Mouse (Mus musculus) heart, adult 9 months (tissue): ENCODE measurements around the gene Il4i1.
"Not testable (repeated sequence)": the region's sequence is repeated elsewhere in the genome, so short reads cannot be mapped to it uniquely, and the experiment has no call there.

Experiments
- DNase-seq, 2 experiments: peaks; one replicate each; pipeline ENCODE4 v3.0.0; 2022; ENCODE audit warnings: low spot score in 2 of 2

Il4i1 gene

GRCm38 (mm10) chr7:44863982-44864494 lies 47.9 kb downstream of the Il4i1 start:
- DNase-seq: no peak

GRCm38 (mm10) chr7:44864595-44865542 lies 48.7 kb downstream of the Il4i1 start:
- DNase-seq: peak in 1 of 2 experiments; percentile 27

DNA sequence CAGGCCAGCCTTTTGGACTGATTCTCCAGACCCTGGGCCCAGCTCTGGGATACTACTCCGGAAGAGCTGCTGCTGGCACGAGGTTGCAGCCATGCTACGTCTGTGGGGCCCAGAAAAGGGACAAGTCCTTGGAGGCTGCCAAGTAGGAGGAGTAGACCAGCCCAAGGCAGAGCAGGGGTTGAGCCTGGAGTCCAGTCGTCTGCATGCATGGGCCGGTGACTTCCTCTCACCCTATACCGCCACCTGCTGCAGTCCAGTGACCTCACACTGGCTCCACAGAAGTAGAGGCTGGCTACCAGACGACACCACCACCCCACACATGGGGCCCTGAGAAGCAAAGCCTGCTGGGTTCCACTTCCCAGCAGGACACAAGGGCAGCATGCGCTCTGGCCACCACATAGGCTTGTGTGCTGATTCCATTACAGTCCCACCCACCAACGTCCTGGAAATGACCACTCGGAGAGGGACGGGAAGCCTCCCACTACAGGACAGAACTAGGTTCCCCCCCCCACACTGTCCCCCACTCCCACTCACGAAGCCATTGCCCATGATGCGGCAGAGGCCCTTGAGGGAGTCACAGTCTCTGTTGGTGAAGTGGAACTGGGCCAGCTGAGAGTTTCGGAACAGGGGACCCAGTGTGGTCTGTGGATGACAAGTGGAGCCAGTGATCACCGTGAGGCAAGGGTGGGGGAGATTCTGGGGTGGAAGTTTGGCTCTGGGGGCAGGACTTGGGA lies 50.3 kb downstream of the Il4i1 start:
- DNase-seq: peak; percentile 83

- DNase-seq: peak in 1 of 2 experiments; percentile 30
Measured at GRCm38 (mm10) chr7:44867010-44867702, 51.0 kb downstream of the Il4i1 start.

DNA sequence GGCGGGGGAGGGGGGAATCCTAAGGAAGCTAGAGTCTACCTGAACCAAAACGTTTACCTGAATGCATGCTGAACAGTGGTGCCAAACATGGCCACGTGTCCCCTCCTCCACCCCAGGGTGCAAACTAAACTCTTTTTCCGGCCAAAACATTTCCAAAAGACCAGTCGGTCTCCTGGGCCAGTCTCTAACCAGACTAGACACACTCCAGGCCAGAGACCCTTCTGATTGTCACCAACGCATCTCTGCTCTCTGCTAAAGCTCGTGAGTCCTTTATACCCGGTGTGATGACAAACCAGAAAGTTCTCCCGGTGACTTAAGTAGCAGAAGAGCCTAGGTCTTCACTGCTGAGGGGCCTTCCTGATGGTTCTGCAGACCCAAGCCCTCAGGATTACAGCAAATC lies 51.6 kb downstream of the Il4i1 start:
- DNase-seq: no peak

GRCm38 (mm10) chr7:44868465-44868864 lies 52.3 kb downstream of the Il4i1 start:
- peak in 1 of 2 experiments; percentile 42 for DNase-seq

- peak; percentile 73 to 78 for DNase-seq
Measured at GRCm38 (mm10) chr7:44868919-44869696, 52.9 kb downstream of the Il4i1 start.

DNA sequence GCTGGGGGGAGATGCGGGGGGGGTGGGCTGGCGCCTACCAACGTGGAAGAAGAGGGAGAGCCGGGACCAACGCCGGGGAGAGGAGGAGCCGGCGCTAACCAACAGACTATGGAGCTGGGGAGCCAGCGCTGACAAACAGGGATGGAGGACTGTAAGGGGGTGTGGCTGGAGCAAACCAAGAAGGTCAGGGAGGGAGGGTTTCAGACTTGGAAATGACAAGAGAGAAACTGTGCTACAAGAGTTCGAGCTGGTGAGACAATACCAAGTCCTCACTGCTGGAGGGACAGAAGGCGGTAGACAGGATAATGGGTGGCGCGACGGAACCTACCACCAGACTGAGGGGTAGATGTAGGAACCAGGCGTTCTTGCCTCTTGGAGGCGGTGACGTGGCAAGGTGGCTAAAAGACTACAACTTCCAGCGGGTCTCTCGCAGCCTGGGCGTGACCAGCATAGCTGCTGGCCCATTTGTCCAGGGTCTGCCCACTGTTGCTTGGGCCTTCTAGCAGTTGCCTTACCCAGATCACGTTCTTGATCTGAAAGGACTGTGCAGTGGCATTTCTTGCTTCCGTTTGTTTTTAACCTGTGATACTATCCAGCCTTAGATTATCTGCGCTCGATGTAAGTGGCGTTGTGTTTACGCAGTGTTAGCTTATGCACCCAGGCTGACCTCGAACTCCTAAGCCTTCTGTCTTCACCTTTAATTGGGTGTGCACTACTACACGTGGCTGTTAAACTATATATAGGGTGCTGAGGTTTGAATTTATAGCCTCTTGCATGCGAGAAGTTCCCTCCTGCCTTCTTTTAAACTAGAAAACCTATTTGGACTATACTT lies 53.7 kb downstream of the Il4i1 start, which contains the start of gene Ptov1:
Ptov1 (minus strand) TSS at position 92 of the 832 bp plus-strand sequence.
- peak; percentile 95 to 97 for DNase-seq

DNA sequence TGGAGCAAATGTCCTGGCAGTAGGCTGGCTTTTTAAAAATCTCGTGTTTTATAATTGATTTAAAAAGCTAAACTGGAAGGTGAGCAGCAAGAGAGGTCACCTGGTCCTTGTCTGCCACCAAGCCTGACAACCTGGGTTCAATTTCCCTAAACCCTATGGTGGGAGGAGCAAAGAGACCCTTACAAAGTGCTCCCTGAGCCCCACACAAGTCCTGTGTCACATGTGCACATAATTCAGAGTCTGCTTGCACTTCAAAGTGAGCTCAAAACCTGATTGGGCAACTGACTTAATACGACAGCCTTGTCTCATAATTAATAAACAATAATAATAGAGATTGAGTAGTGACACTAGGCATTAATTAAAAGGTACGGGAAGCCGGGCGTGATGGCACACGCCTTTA lies 54.4 kb downstream of the Il4i1 start:
- DNase-seq: no peak

DNA sequence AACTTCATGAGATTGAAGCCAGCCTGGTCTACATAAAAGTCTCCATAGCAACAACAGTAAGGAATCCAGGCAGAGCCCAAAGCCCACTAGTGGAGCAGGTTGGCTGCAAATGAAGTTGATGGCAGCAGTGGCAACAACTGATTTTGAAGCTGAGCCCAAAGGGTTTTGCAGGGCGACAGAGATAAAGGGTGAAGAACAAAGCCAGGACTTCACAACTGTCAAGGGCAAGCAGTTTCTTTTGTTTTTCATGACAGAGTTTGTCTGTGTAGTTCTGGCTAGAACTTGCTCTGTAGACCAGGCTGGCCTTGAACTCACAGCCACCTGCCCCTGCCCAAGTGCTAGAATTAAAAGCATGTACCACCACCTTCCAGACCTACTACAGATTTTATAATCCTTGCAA lies 55.0 kb downstream of the Il4i1 start:
- no peak for DNase-seq

DNA sequence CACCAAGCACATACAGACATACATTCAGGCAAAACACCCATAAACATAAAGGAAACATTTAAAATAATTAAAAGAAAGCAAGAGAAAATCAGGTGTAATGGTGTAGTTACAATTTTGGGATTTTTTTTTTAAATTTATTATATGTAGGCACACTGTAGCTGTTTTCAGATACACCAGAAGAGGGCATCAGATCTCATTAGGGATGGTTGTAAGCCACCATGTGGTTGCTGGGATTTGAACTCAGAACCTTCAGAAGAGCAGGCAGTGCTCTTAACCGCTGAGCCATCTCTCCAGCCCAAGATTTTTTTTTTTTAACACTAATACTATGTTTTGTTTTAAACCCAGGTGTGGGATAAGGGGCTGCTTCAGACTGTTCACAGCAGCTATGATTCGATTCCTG lies 55.6 kb downstream of the Il4i1 start:
- DNase-seq: not testable (repeated sequence)

DNA sequence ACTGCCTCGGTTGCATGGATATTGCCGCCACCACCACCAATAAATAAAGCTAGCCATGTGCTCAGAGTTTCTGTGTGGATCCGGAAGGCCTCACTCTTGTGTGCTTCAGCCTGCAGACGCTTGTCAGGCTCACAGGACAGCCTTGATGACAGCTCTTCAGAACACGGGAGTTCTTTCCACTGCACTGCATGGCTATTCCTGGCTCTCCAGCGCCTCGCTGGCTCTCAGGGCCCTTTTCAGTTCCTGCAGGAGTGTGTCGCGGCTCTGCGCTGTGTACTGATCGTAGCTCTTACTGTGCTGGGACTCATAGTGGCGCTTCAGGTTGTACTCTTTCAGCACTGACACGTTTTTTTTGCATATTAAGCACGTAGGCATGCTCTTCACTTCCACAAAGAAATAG lies 61.6 kb downstream of the Il4i1 start:
- DNase-seq: peak in 1 of 2 experiments; percentile 65

DNA sequence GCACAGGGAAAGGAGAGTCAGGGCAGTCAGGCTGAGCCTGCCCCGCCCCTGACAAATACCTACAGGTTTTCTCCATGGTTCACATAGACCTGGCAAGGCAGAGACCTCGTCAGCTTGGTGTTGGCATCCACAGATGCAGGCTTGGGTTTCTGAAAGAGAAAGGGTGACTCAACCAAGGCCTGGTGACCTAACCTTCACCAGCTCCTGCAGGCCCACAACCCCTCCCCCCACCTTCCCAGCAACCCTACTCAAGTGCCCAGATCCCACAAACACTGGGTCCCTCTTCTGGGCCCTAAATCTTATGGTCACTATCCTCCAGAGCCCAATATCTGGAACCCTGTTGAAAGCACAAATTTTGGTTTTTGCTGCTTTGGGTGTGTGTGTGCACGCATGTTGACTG lies 66.8 kb downstream of the Il4i1 start:
- no peak for DNase-seq

DNA sequence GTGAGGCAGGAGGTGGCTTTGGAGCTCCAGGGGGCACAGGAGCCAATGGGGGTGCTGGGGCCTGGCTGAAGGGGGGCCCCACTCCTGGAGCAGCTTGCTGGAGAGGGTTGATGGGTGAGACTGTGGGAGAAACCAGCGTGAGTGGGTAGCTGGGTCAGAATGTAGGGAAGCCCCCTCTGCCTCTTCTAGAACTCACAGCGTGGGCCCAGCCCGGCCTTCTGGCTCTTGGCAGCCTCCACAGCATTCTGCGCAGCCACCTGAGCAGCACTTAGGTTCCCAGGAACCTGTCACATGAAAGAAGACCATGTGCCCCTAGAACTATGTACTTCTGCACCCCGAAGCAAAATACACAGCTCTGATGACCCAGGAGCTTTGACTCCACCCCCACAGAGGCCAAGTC lies 68.5 kb downstream of the Il4i1 start:
- DNase-seq: no peak

GRCm38 (mm10) chr7:44886964-44887363 lies 70.8 kb downstream of the Il4i1 start:
- DNase-seq: no peak

- peak in 1 of 2 experiments; percentile 35 for DNase-seq
Measured at GRCm38 (mm10) chr7:44888256-44889105, 72.3 kb downstream of the Il4i1 start.

DNA sequence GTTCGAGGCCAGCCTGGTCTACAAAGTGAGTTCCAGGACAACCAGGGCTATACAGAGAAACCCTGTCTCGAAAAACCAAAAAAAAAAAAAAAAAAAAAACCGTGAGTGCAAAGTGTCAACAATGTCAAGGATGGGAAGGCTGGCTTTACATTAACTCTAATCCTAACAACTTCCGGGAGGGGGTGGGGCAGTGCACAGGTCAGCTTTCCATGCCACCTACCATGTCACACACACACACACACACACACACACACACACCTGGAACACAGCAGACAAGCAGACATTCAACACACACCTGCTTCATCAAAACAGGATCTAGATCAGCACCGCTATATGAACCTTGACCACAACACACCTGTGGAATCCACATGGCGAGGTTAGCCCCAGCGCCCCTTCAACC lies 74.0 kb downstream of the Il4i1 start:
- no peak for DNase-seq
